Mouse (Mus musculus): ENCODE data around the gene Fcgr2b. TPM values are rescaled to one million over a fixed set of nuclear protein-coding genes. Genes with fewer than 3 reads are reported as not detected.

Fcgr2b gene
- total and polyA plus RNA-seq, 3 experiments: 4.7 to 8.2 TPM; not detected in 1

DNA sequence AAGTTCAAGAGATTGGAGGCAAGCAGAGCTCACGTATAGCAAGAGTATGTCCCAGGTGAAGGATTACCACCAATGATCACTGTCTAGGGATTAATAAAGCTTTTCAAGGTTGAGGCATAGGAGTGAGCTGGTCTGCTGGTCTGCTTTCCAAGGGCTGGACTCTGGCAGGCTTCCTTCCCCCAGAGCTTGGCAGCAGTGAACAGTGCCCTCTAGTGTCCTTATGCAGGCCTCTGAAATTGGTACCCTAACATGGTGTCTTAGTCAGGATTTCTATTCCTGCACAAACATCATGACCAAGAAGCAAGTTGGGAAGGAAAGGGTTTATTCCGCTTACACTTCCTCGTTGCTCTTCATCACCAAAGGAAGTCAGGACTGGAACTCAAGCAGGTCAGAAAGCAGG lies 20.4 kb upstream of the Fcgr2b start (continued):
- TF ChIP-seq TAL1 (IDR thresholded peaks at IDR 0.05; ENCODE audit: low read length) (no peak), MYC (IDR thresholded peaks at IDR 0.05; ENCODE audit: low read depth, low read length) (0 out of 2 replicates have a peak, but pooled peaks have one; percentile 23), ETS1 (IDR thresholded peaks at IDR 0.05; ENCODE audit: low read depth, low read length) (no peak), USF1 (IDR thresholded peaks at IDR 0.05; ENCODE audit: low read depth, low read length) (no peak), RCOR1 (IDR thresholded peaks at IDR 0.05; ENCODE audit: low read depth, low read length) (no peak), MXI1 (IDR thresholded peaks at IDR 0.05; ENCODE audit: low read depth, low read length) (no peak), ZNF384 (IDR thresholded peaks at IDR 0.05; ENCODE audit: low read depth, low read length) (no peak)

DNA sequence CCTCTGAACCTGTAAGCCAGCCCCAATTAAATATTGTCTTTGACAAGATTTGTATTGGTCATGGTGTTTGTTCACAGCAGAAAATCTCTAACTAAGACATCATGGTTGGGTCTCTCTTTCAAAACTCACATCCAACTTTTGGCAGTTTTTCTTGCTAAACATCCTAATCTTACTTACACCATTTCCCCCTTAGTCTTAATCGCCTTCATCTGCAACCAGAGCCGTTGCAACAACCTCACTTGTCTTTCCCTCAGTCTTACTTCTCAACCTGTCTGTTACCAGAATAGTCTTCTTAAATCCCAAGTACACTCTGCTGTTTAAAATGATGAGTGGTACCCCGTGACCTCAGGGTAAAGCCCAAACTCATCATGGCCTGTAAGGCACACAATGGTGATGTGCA lies 19.7 kb upstream of the Fcgr2b start:
- Histone ChIP-seq H3K27ac (ENCODE audit: control insufficient read depth, low read depth, low read length) (no peak overlapping the region), H3K36me3 (ENCODE audit: control insufficient read depth in 1 of 2, insufficient read depth in 2 of 2, low read length in 2 of 2) (peaks cover 0 to 2% of the 10 kb centered on the region in 2 experiments; a peak in 1 of 4 replicates), H3K79me2 (ENCODE audit: control insufficient read depth, insufficient read depth, low read length, poor library complexity) (no peaks in the 10 kb centered on the region)

DNA sequence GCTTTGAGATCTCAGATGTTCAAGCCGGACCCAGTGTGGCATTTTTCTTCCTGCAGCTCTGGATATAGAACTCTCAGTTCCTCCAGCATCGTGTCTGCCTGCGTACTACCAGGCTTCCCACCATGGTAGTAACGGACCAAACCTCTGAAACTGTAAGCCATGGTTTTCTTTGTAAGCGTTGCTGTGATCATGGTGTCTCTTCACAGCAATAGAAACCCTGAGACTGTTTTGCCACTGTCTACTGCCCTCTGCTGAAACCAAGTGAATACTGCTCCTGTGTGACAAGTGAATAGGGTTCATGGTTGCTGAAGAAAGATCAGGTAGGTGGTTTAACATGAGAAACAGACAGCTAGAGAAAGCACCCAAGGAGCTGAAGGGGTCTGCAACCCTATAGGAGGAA lies 16.2 kb upstream of the Fcgr2b start:
- Histone ChIP-seq H3K27ac (ENCODE audit: control insufficient read depth, low read depth, low read length) (no peak overlapping the region), H3K4me3 (ENCODE audit: control insufficient read depth in 1 of 2, insufficient read depth in 1 of 2, low read depth in 2 of 2, low read length in 2 of 2) (no peak overlapping the region), H3K79me2 (ENCODE audit: control insufficient read depth, insufficient read depth, low read length, poor library complexity) (no peaks in the 10 kb centered on the region), H3K9ac (ENCODE audit: control insufficient read depth, low read depth, low read length, poor library complexity, severe bottlenecking) (no peak overlapping the region), H3K9me3 (replicated peaks; ENCODE audit: insufficient read depth, low read length) (no peaks in the 10 kb centered on the region), H3K36me3 (ENCODE audit: control insufficient read depth in 1 of 2, insufficient read depth in 2 of 2, low read length in 2 of 2) (peaks cover 0 to 2% of the 10 kb centered on the region in 2 experiments; a peak in 1 of 4 replicates), H3K4me1 (ENCODE audit: control insufficient read depth in 1 of 2, insufficient read depth in 2 of 2, low read length in 2 of 2) (peaks cover 4 to 7% of the 10 kb centered on the region in 2 experiments; a peak in 3 of 4 replicates), H3K27me3 (ENCODE audit: control insufficient read depth in 1 of 2, insufficient read depth in 2 of 2, low read length in 2 of 2) (peaks cover 0 to 1% of the 10 kb centered on the region in 2 experiments; a peak in 1 of 4 replicates)
- peak; percentile 77 for DNase-seq (ENCODE audit: low read depth, low spot score)
- TF ChIP-seq GABPA (IDR thresholded peaks at IDR 0.05; ENCODE audit: low read depth, low read length): no peak
- TF ChIP-seq ZC3H11A (IDR thresholded peaks at IDR 0.05; ENCODE audit: low read depth, low read length): peak; percentile 96
- TF ChIP-seq TBP (IDR thresholded peaks at IDR 0.05; ENCODE audit: low read depth, low read length): no peak
- no peak for TF ChIP-seq POLR2AphosphoS2 (IDR thresholded peaks at IDR 0.05; ENCODE audit: low read length)
- TF ChIP-seq RAD21 (IDR thresholded peaks at IDR 0.05; ENCODE audit: low read depth, low read length): peak; percentile 92
- no peak for TF ChIP-seq KAT2A (conservative IDR thresholded peaks at IDR 0.05; ENCODE audit: low read depth, low read length)
- no peak for TF ChIP-seq POLR2A (IDR thresholded peaks at IDR 0.05; ENCODE audit: control insufficient read depth in 1 of 2, insufficient read depth in 1 of 2, low read depth in 1 of 2, low read length in 2 of 2, poor library complexity in 1 of 2)
- TF ChIP-seq MAX (IDR thresholded peaks at IDR 0.05; ENCODE audit: low read length): no peak
- TF ChIP-seq MYB (IDR thresholded peaks at IDR 0.05; ENCODE audit: low read depth, low read length): no peak
- TF ChIP-seq ZNF384 (IDR thresholded peaks at IDR 0.05; ENCODE audit: low read depth, low read length): peak; percentile 41; the same call in 1 of the 2 replicates
- TF ChIP-seq JUND (IDR thresholded peaks at IDR 0.05; ENCODE audit: low read depth, low read length): 0 out of 2 replicates have a peak, but pooled peaks have one; percentile 43
- TF ChIP-seq USF1 (IDR thresholded peaks at IDR 0.05; ENCODE audit: low read depth, low read length): 0 out of 2 replicates have a peak, but pooled peaks have one; percentile 12
- peak; percentile 56 to 89 (median 60) for TF ChIP-seq CTCF (IDR thresholded peaks at IDR 0.05 in 2 of 3, conservative IDR thresholded peaks at IDR 0.05 in 1 of 3; ENCODE audit: control insufficient read depth in 1 of 3, insufficient read depth in 1 of 3, low read depth in 2 of 3, low read length in 3 of 3, poor library complexity in 1 of 3, severe bottlenecking in 1 of 3)
- TF ChIP-seq MEF2A (IDR thresholded peaks at IDR 0.05; ENCODE audit: extremely low read depth, insufficient replicate concordance, low read depth, low read length, poor library complexity, severe bottlenecking): no peak
- peak; percentile 98 for TF ChIP-seq SMC3 (IDR thresholded peaks at IDR 0.05; ENCODE audit: low read depth, low read length)
- TF ChIP-seq MAZ (IDR thresholded peaks at IDR 0.05; ENCODE audit: low read depth, low read length): no peak
- no peak for TF ChIP-seq RCOR1 (IDR thresholded peaks at IDR 0.05; ENCODE audit: low read depth, low read length)

More for the DNA sequence above, 19.7 kb upstream of the Fcgr2b start:
- Histone ChIP-seq H3K4me3 (ENCODE audit: control insufficient read depth in 1 of 2, insufficient read depth in 1 of 2, low read depth in 2 of 2, low read length in 2 of 2) (no peak overlapping the region), H3K9me3 (replicated peaks; ENCODE audit: insufficient read depth, low read length) (no peaks in the 10 kb centered on the region), H3K27me3 (ENCODE audit: control insufficient read depth in 1 of 2, insufficient read depth in 2 of 2, low read length in 2 of 2) (no peaks in the 10 kb centered on the region), H3K9ac (ENCODE audit: control insufficient read depth, low read depth, low read length, poor library complexity, severe bottlenecking) (no peak overlapping the region), H3K4me1 (ENCODE audit: control insufficient read depth in 1 of 2, insufficient read depth in 2 of 2, low read length in 2 of 2) (peaks cover 4 to 7% of the 10 kb centered on the region in 2 experiments; a peak in 3 of 4 replicates)
- no peak for DNase-seq (ENCODE audit: low read depth, low spot score)
- TF ChIP-seq RAD21 (IDR thresholded peaks at IDR 0.05; ENCODE audit: low read depth, low read length): no peak
- no peak for TF ChIP-seq BHLHE40 (IDR thresholded peaks at IDR 0.05; ENCODE audit: borderline replicate concordance, low read depth, low read length)
- TF ChIP-seq SMC3 (IDR thresholded peaks at IDR 0.05; ENCODE audit: low read depth, low read length): 0 out of 2 replicates have a peak, but pooled peaks have one; percentile 4
- no peak for TF ChIP-seq RCOR1 (IDR thresholded peaks at IDR 0.05; ENCODE audit: low read depth, low read length)
- no peak for TF ChIP-seq ZC3H11A (IDR thresholded peaks at IDR 0.05; ENCODE audit: low read depth, low read length)
- no peak for TF ChIP-seq GATA1 (IDR thresholded peaks at IDR 0.05; ENCODE audit: low read depth, low read length)
- TF ChIP-seq MXI1 (IDR thresholded peaks at IDR 0.05; ENCODE audit: low read depth, low read length): 0 out of 2 replicates have a peak, but pooled peaks have one; percentile 11
- TF ChIP-seq POLR2AphosphoS2 (IDR thresholded peaks at IDR 0.05; ENCODE audit: low read length): no peak
- TF ChIP-seq ZNF384 (IDR thresholded peaks at IDR 0.05; ENCODE audit: low read depth, low read length): no peak
- TF ChIP-seq POLR2AphosphoS5 (IDR thresholded peaks at IDR 0.05; ENCODE audit: borderline replicate concordance, low read depth, low read length): no peak
- TF ChIP-seq MAZ (IDR thresholded peaks at IDR 0.05; ENCODE audit: low read depth, low read length): no peak
- TF ChIP-seq MYB (IDR thresholded peaks at IDR 0.05; ENCODE audit: low read depth, low read length): peak; percentile 22; the same call in 1 of the 2 replicates
- no peak for TF ChIP-seq CTCF (IDR thresholded peaks at IDR 0.05 in 2 of 3, conservative IDR thresholded peaks at IDR 0.05 in 1 of 3; ENCODE audit: control insufficient read depth in 1 of 3, insufficient read depth in 1 of 3, low read depth in 2 of 3, low read length in 3 of 3, poor library complexity in 1 of 3, severe bottlenecking in 1 of 3)
- TF ChIP-seq ZMIZ1 (IDR thresholded peaks at IDR 0.05; ENCODE audit: low read depth, low read length): no peak
- TF ChIP-seq KAT2A (conservative IDR thresholded peaks at IDR 0.05; ENCODE audit: low read depth, low read length): no peak
- 0 out of 2 replicates have a peak, but pooled peaks have one; percentile 8 for TF ChIP-seq TCF12 (IDR thresholded peaks at IDR 0.05; ENCODE audit: low read depth, low read length)
- no peak for TF ChIP-seq NRF1 (IDR thresholded peaks at IDR 0.05; ENCODE audit: insufficient read depth, low read depth, low read length, poor library complexity, severe bottlenecking)
- peak; percentile 32 to 51; a peak in 2 of 4 replicates for TF ChIP-seq EP300 (IDR thresholded peaks at IDR 0.05; ENCODE audit: low read depth in 1 of 2, low read length in 2 of 2)
- no peak for TF ChIP-seq ETS1 (IDR thresholded peaks at IDR 0.05; ENCODE audit: low read depth, low read length)
- no peak for TF ChIP-seq POLR2A (IDR thresholded peaks at IDR 0.05; ENCODE audit: control insufficient read depth in 1 of 2, insufficient read depth in 1 of 2, low read depth in 1 of 2, low read length in 2 of 2, poor library complexity in 1 of 2)
- TF ChIP-seq HCFC1 (IDR thresholded peaks at IDR 0.05; ENCODE audit: low read depth, low read length): no peak
- TF ChIP-seq USF2 (IDR thresholded peaks at IDR 0.05; ENCODE audit: borderline replicate concordance in 1 of 2, insufficient read depth in 1 of 2, low read depth in 1 of 2, low read length in 2 of 2): no peak

All from MEL (cell line).